Mouse (Mus musculus) heart, adult 2 months (tissue): ENCODE measurements around the gene Slc35b3.

ENCODE experiments used
- CTCF ChIP-seq: fragments of 200-600 bp; IDR thresholded peaks from 2 replicates; pipeline ENCODE4 v1.8.1; 2022; ENCODE audit warnings: antibody characterized with exemption, mild to moderate bottlenecking, moderate library complexity
- EP300 ChIP-seq: fragments of 200-500 bp; IDR thresholded peaks from 2 replicates; pipeline ENCODE4 v1.6.1; 2011; ENCODE audit warnings: low read depth, low read length, control low read depth; ENCODE audit not compliant: insufficient read depth
- POLR2A ChIP-seq: fragments of 200-500 bp; IDR thresholded peaks from 2 replicates; pipeline ENCODE4 v1.6.1; 2011; ENCODE audit warnings: mild to moderate bottlenecking, low read depth, low read length, control low read depth; ENCODE audit not compliant: insufficient read depth

DNA sequence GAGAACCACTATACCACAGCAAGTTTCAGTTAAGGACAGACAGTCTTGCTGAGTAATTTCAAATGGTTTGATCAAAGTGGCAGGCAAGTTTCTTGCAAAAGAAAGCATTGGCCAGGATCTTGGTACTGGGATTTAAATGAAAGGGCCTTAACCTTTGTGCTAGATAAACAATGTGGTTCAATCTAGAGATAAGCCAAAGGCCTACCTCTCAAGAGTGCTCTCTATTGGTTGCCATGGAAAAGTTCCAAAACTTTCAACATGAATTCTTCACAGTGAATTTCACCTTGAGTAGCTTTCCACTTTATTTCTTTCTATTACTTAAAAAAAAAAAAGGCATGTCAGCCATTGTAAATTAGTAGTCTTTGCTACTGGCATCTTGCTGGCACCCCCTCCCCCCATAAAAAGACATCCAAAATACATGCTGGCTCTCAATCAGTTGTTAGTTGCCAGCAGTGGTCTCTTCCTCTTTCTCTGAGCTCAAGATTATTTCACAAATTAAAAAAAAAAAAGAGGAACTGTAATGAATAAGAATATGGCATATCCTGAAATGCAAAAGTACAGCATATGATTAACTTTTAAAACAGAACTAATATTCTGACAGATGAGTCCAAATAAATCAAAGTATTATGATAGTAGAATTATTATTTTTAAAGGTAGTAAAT lies 42.6 kb upstream of the Slc35b3 start:
- TF ChIP-seq CTCF, result no peak
- no peak for TF ChIP-seq POLR2A
- TF ChIP-seq EP300, result no peak
